In the genomic region with DNA sequence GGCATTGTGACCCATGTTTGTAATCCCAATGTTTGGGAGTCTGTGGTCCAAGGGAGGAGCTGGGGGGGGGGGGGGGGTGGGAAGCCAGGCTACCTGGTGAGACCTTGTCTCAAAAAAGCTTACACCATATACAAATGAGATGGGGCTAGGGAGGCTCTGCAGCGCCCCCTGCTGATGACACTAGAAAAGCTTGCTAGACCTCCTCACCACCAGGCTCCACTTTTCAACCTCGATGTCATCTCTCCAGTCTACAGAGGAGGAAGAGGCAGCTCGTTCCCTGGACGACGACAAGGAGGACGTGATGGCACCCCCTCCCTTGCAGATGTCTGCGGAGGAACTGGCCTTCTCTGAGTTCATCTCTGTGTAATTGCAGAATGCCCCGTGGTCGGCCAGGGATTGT, we compare ENCODE assay signal across 8 mouse cellular contexts. TPM values are rescaled to one million over a fixed set of nuclear protein-coding genes. Genes with fewer than 3 reads are reported as not detected.
A peak's percentile ranks its signal among the peaks of the same experiment; 100 is the strongest.
DNase-seq lines count a peak whose midpoint lies in the region; ATAC-seq and TF ChIP-seq lines count a peak whose summit lies in the region.

No protein-coding gene starts in this region.

- ATAC-seq in forebrain, embryonic 11.5 days (replicated peaks; ENCODE audit: low FRiP score) = no peak
- no peak for ATAC-seq in forebrain, embryonic 13.5 days
- no peak for ATAC-seq in limb, embryonic 14.5 days (ENCODE audit: low FRiP score, low read depth)

- no peak overlapping the region for H3K27ac ChIP-seq in forebrain, embryonic 11.5 days (ENCODE audit: low read depth, low read length)
- no peak overlapping the region for H3K27ac ChIP-seq in forebrain, embryonic 13.5 days
- no peak overlapping the region for H3K27ac ChIP-seq in limb, embryonic 14.5 days (replicated peaks; ENCODE audit: low read depth, low read length)

- peak; percentile 80 for DNase-seq in forebrain, embryonic 11.5 days (ENCODE audit: low spot score)
- peak; percentile 54 for DNase-seq in ovary, postnatal 36 days (ENCODE audit: low spot score)
- no peak for DNase-seq in ovary, postnatal 14 days (ENCODE audit: low spot score)
- DNase-seq in c-Kit-positive CD71-positive TER-119-negative erythroid progenitor cells, embryonic 14.5 days (ENCODE audit: low read depth) = peak; percentile 51
- DNase-seq in frontal cortex, postnatal 36 days (ENCODE audit: low spot score in 2 of 2) = peak; percentile 50 to 52
- peak; percentile 61 for DNase-seq in limb, embryonic 14.5 days (ENCODE audit: low spot score)
- peak; percentile 59 for DNase-seq in splenic B cell, adult 2 months (ENCODE audit: low read depth, low spot score)

- no peaks in the 10 kb centered on the region for H3K27me3 ChIP-seq in forebrain, embryonic 11.5 days (ENCODE audit: control insufficient read depth, insufficient read depth, low read length)
- H3K27me3 ChIP-seq in forebrain, embryonic 13.5 days = no peaks in the 10 kb centered on the region
- no peaks in the 10 kb centered on the region for H3K27me3 ChIP-seq in limb, embryonic 14.5 days (ENCODE audit: control insufficient read depth, insufficient read depth, low read length)
- H3K27me3 ChIP-seq in splenic B cell, adult 2 months (ENCODE audit: control insufficient read depth, insufficient read depth, low read length, poor library complexity, severe bottlenecking) = no peaks in the 10 kb centered on the region

- H3K9ac ChIP-seq in forebrain, embryonic 11.5 days (ENCODE audit: low read length) = no peak overlapping the region
- H3K9ac ChIP-seq in forebrain, embryonic 13.5 days = no peak overlapping the region
- H3K9ac ChIP-seq in limb, embryonic 14.5 days (ENCODE audit: low read depth, low read length, severe bottlenecking) = no peak overlapping the region

- no peaks in the 10 kb centered on the region for H3K4me1 ChIP-seq in forebrain, embryonic 11.5 days (replicated peaks; ENCODE audit: control insufficient read depth, insufficient read depth, low read length)
- H3K4me1 ChIP-seq in forebrain, embryonic 13.5 days = no peaks in the 10 kb centered on the region
- no peaks in the 10 kb centered on the region for H3K4me1 ChIP-seq in limb, embryonic 14.5 days (ENCODE audit: control insufficient read depth, insufficient read depth, low read length)

- H3K9me3 ChIP-seq in forebrain, embryonic 11.5 days (ENCODE audit: control insufficient read depth, low read length) = no peaks in the 10 kb centered on the region
- no peaks in the 10 kb centered on the region for H3K9me3 ChIP-seq in forebrain, embryonic 13.5 days (replicated peaks)
- H3K9me3 ChIP-seq in limb, embryonic 14.5 days (ENCODE audit: control insufficient read depth, low read length) = no peaks in the 10 kb centered on the region

- H3K36me3 ChIP-seq in forebrain, embryonic 11.5 days (ENCODE audit: control insufficient read depth, insufficient read depth, low read length) = no peaks in the 10 kb centered on the region
- H3K36me3 ChIP-seq in forebrain, embryonic 13.5 days (ENCODE audit: poor library complexity, severe bottlenecking) = peaks cover 7% of the 10 kb centered on the region
- peaks cover under 1% of the 10 kb centered on the region; the same call in 1 of the 2 replicates for H3K36me3 ChIP-seq in limb, embryonic 14.5 days (ENCODE audit: control insufficient read depth, insufficient read depth, low read length)
- H3K36me3 ChIP-seq in splenic B cell, adult 2 months (ENCODE audit: control insufficient read depth, insufficient read depth, low read length, poor library complexity, severe bottlenecking) = no peaks in the 10 kb centered on the region

- no peak overlapping the region for H3K4me2 ChIP-seq in forebrain, embryonic 11.5 days (ENCODE audit: low read depth, low read length, severe bottlenecking)
- H3K4me2 ChIP-seq in forebrain, embryonic 13.5 days = no peak overlapping the region
- no peak overlapping the region for H3K4me2 ChIP-seq in limb, embryonic 14.5 days (replicated peaks; ENCODE audit: low read depth, low read length, severe bottlenecking)

- no peak overlapping the region for H3K4me3 ChIP-seq in forebrain, embryonic 11.5 days (ENCODE audit: low read depth, low read length)
- no peak overlapping the region for H3K4me3 ChIP-seq in forebrain, embryonic 13.5 days
- no peak overlapping the region for H3K4me3 ChIP-seq in limb, embryonic 14.5 days (replicated peaks; ENCODE audit: low read length)

- 32% methylated on average over 9 of the region's 9 CpGs for WGBS in forebrain, embryonic 11.5 days
- 34% methylated on average over 9 of the region's 9 CpGs for WGBS in forebrain, embryonic 13.5 days
- 21% methylated on average over 9 of the region's 9 CpGs for WGBS in limb, embryonic 14.5 days

- no peak for TF ChIP-seq POLR2A in limb, embryonic 14.5 days (IDR thresholded peaks at IDR 0.05; ENCODE audit: borderline replicate concordance, extremely low read depth, insufficient read depth, insufficient read length)

RNA-seq across cellular contexts. Expression of gene Cd300lg, which starts 12.5 kb away (rescaled TPM):
- 0.20 and 0.37 TPM in 2 replicates for polyA plus RNA-seq in forebrain, embryonic 11.5 days (2014; fragmentation: Nextera tagmentation; extraction: Ambion mirVana)
- 0.27 and 0.31 TPM in 2 replicates for polyA plus RNA-seq in forebrain, embryonic 13.5 days (2015; fragmentation: Nextera tagmentation; extraction: Ambion mirVana)
- 1.0 and 2.1 TPM in 2 replicates for polyA plus RNA-seq in limb, embryonic 14.5 days (2012; rRNA removed)
- 0.81 and 0.87 TPM in 2 replicates for polyA plus RNA-seq in limb, embryonic 14.5 days (2014; fragmentation: Nextera tagmentation; extraction: Ambion mirVana)

RNA-seq across cellular contexts. Expression of gene Mpp3, which starts 25.6 kb away (rescaled TPM):
- 22.1 and 24.1 TPM in 2 replicates for polyA plus RNA-seq in forebrain, embryonic 11.5 days (2014; fragmentation: Nextera tagmentation; extraction: Ambion mirVana)
- 40.8 and 41.0 TPM in 2 replicates for polyA plus RNA-seq in forebrain, embryonic 13.5 days (2015; fragmentation: Nextera tagmentation; extraction: Ambion mirVana)
- 15.7 and 17.8 TPM in 2 replicates for polyA plus RNA-seq in limb, embryonic 14.5 days (2012; rRNA removed)
- polyA plus RNA-seq in limb, embryonic 14.5 days (2014; fragmentation: Nextera tagmentation; extraction: Ambion mirVana) = 4.9 and 5.2 TPM in 2 replicates

RNA-seq across cellular contexts. Expression of gene Mpp2, which starts 34.5 kb away (rescaled TPM):
- 18.2 and 19.6 TPM in 2 replicates for polyA plus RNA-seq in forebrain, embryonic 11.5 days (2014; fragmentation: Nextera tagmentation; extraction: Ambion mirVana)
- polyA plus RNA-seq in forebrain, embryonic 13.5 days (2015; fragmentation: Nextera tagmentation; extraction: Ambion mirVana) = 19.8 and 22.0 TPM in 2 replicates
- polyA plus RNA-seq in limb, embryonic 14.5 days (2012; rRNA removed) = 20.5 and 26.7 TPM in 2 replicates
- 6.6 and 10.2 TPM in 2 replicates for polyA plus RNA-seq in limb, embryonic 14.5 days (2014; fragmentation: Nextera tagmentation; extraction: Ambion mirVana)

RNA-seq across cellular contexts. Expression of gene Ppy, which starts 47.3 kb away (rescaled TPM):
- polyA plus RNA-seq in forebrain, embryonic 11.5 days (2014; fragmentation: Nextera tagmentation; extraction: Ambion mirVana) = not detected in 2 replicates
- polyA plus RNA-seq in forebrain, embryonic 13.5 days (2015; fragmentation: Nextera tagmentation; extraction: Ambion mirVana) = not detected in 2 replicates
- not detected in 2 replicates for polyA plus RNA-seq in limb, embryonic 14.5 days (2012; rRNA removed)
- not detected in 2 replicates for polyA plus RNA-seq in limb, embryonic 14.5 days (2014; fragmentation: Nextera tagmentation; extraction: Ambion mirVana)

RNA-seq across cellular contexts. Expression of gene Pyy, which starts 53.8 kb away (rescaled TPM):
- not detected in 2 replicates for polyA plus RNA-seq in forebrain, embryonic 11.5 days (2014; fragmentation: Nextera tagmentation; extraction: Ambion mirVana)
- not detected in 2 replicates for polyA plus RNA-seq in forebrain, embryonic 13.5 days (2015; fragmentation: Nextera tagmentation; extraction: Ambion mirVana)
- polyA plus RNA-seq in limb, embryonic 14.5 days (2012; rRNA removed) = not detected in 2 replicates
- not detected in 2 replicates for polyA plus RNA-seq in limb, embryonic 14.5 days (2014; fragmentation: Nextera tagmentation; extraction: Ambion mirVana)
